ENCODE assay signal across 9 mouse cellular contexts in the genomic region with DNA sequence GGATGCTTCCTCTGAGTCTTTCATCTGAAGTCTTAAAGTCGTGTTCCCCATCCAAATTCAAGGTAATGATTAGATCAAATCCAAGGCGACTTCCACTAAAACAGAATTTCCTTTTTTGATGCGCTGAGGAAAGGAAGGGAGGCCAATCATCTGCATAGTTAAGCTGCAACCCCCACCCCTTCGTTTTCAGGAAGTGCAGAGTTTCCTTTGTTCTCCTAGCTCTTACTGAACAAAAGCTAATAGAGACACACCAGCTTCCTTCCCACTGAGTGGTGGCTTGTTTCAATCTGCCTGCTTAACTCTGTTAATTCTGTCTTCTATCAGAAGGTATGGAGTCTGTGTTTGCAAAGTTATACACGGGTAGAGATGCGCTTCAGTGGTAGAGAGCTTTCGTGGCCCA. TPM values are rescaled to one million over a fixed set of nuclear protein-coding genes. Genes with fewer than 3 reads are reported as not detected.
DNase-seq lines count a peak whose midpoint lies in the region; ATAC-seq and TF ChIP-seq lines count a peak whose summit lies in the region.
"Had no signal": no experiment of that assay in that cellular context is flagged by ENCODE, and none has a peak within 500 bp of the region (broad histone marks: within the 10 kb centered on the region; RNA-seq: fewer than 3 reads in every experiment).

No protein-coding gene starts in this region.

- ATAC-seq in granulocyte monocyte progenitor cell, adult 5-6 weeks (replicated peaks; ENCODE audit: poor library complexity, severe bottlenecking), result peak; percentile 60
- no peak for ATAC-seq in stomach, postnatal 0 days (ENCODE audit: low FRiP score, low TSS enrichment)

- peak overlapping the region; percentile 42 for H3K4me3 ChIP-seq in layer of hippocampus, adult 2 months
- H3K4me3 ChIP-seq in stomach, postnatal 0 days (ENCODE audit: low read depth, low read length), result no peak overlapping the region

- no peaks in the 10 kb centered on the region for H3K9me3 ChIP-seq in stomach, postnatal 0 days (ENCODE audit: control insufficient read depth, low read length)

- H3K4me2 ChIP-seq in stomach, postnatal 0 days (replicated peaks; ENCODE audit: low read depth), result peak overlapping the region; percentile 1; the same call in 1 of the 2 replicates

- WGBS in stomach, postnatal 0 days, result 47% methylated on average over 7 of the region's 7 CpGs

- no peaks in the 10 kb centered on the region for H3K36me3 ChIP-seq in stomach, postnatal 0 days (ENCODE audit: control insufficient read depth, insufficient read depth, low read length)

- no peak overlapping the region for H3K9ac ChIP-seq in stomach, postnatal 0 days (ENCODE audit: low read length)

- TF ChIP-seq EP300 in stomach, postnatal 0 days (optimal IDR thresholded peaks at IDR 0.05), result no peak

- peaks cover 2% of the 10 kb centered on the region; the same call in 1 of the 2 replicates for H3K27me3 ChIP-seq in stomach, postnatal 0 days (ENCODE audit: control insufficient read depth, insufficient read depth, low read length)

- no peak for TF ChIP-seq CTCF in layer of hippocampus, adult 2 months (conservative IDR thresholded peaks at IDR 0.05)
- TF ChIP-seq CTCF in stomach, postnatal 0 days (IDR thresholded peaks at IDR 0.05; ENCODE audit: low read depth), result no peak

- H3K4me1 ChIP-seq in stomach, postnatal 0 days (replicated peaks; ENCODE audit: control insufficient read depth, insufficient read depth), result no peaks in the 10 kb centered on the region

- peak overlapping the region; percentile 41; the same call in 1 of the 2 replicates for H3K27ac ChIP-seq in layer of hippocampus, adult 2 months
- H3K27ac ChIP-seq in stomach, postnatal 0 days (replicated peaks), result peak overlapping the region; percentile 49; the same call in 1 of the 2 replicates
- H3K27ac ChIP-seq: macrophage had no signal

- DNase-seq in layer of hippocampus, adult 2 months (ENCODE audit: low spot score in 2 of 2), result no peak
- DNase-seq in layer of hippocampus, adult 8-10 months (ENCODE audit: low spot score in 2 of 2), result no peak
- DNase-seq in kidney, postnatal 36 days, result peak; percentile 31 to 46
- DNase-seq in stomach, postnatal 0 days (ENCODE audit: low spot score), result no peak
- no peak for DNase-seq in ovary, postnatal 10 days (ENCODE audit: low spot score)
- DNase-seq in cerebellum, postnatal 4 days (ENCODE audit: low spot score in 2 of 2), result no peak
- no peak for DNase-seq in layer of hippocampus, adult 9-10 months (ENCODE audit: low spot score)

RNA-seq across cellular contexts. Expression of gene Thsd1, which starts 1.5 kb away (rescaled TPM):
- 1 to 10 TPM; 3.0 to 3.4 TPM for total RNA-seq in layer of hippocampus, adult 2 months (2021)
- total RNA-seq in layer of hippocampus, adult 8-10 months (2022), result 1 to 10 TPM; 2.9 to 3.5 (median 3.2) TPM
- total RNA-seq in granulocyte monocyte progenitor cell, adult 5-6 weeks (2014; fragmentation: Nextera tagmentation), result 1.1 and 1.8 TPM in 2 replicates
- total RNA-seq in granulocyte monocyte progenitor cell, adult 5-6 weeks (2017), result 0.86 and 1.3 TPM in 2 replicates
- polyA plus RNA-seq in stomach, postnatal 0 days (2015; fragmentation: Nextera tagmentation; extraction: Ambion mirVana), result 7.3 and 8.0 TPM in 2 replicates

RNA-seq across cellular contexts. Expression of gene Vps36, which starts 36.0 kb away (rescaled TPM):
- total RNA-seq in layer of hippocampus, adult 2 months (2021), result 10 to 100 TPM; 25.2 to 26.0 TPM
- total RNA-seq in layer of hippocampus, adult 8-10 months (2022), result 10 to 100 TPM; 22.3 to 26.4 (median 24.8) TPM
- total RNA-seq in granulocyte monocyte progenitor cell, adult 5-6 weeks (2014; fragmentation: Nextera tagmentation), result 30.2 and 45.5 TPM in 2 replicates
- total RNA-seq in granulocyte monocyte progenitor cell, adult 5-6 weeks (2017), result 44.6 and 50.3 TPM in 2 replicates
- 29.4 and 30.8 TPM in 2 replicates for polyA plus RNA-seq in stomach, postnatal 0 days (2015; fragmentation: Nextera tagmentation; extraction: Ambion mirVana)

RNA-seq across cellular contexts. Expression of gene Ckap2, which starts 43.0 kb away (rescaled TPM):
- total RNA-seq in layer of hippocampus, adult 2 months (2021), result 1 to 10 TPM in 1 of 2 experiments, under 1 TPM in 1; 0.61 to 1.0 TPM
- under 1 TPM; 0.39 to 0.91 (median 0.84) TPM for total RNA-seq in layer of hippocampus, adult 8-10 months (2022)
- total RNA-seq in granulocyte monocyte progenitor cell, adult 5-6 weeks (2014; fragmentation: Nextera tagmentation), result 35.7 and 43.3 TPM in 2 replicates
- total RNA-seq in granulocyte monocyte progenitor cell, adult 5-6 weeks (2017), result 32.7 and 39.6 TPM in 2 replicates
- polyA plus RNA-seq in stomach, postnatal 0 days (2015; fragmentation: Nextera tagmentation; extraction: Ambion mirVana), result 14.7 and 17.0 TPM in 2 replicates

RNA-seq across cellular contexts. Expression of gene Tpte, which starts 54.6 kb away (rescaled TPM):
- not detected for total RNA-seq in layer of hippocampus, adult 2 months (2021)
- total RNA-seq in layer of hippocampus, adult 8-10 months (2022), result not detected
- total RNA-seq in granulocyte monocyte progenitor cell, adult 5-6 weeks (2014; fragmentation: Nextera tagmentation), result not detected in 2 replicates
- not detected in 2 replicates for total RNA-seq in granulocyte monocyte progenitor cell, adult 5-6 weeks (2017)
- polyA plus RNA-seq in stomach, postnatal 0 days (2015; fragmentation: Nextera tagmentation; extraction: Ambion mirVana), result not detected in 2 replicates
- polyA plus RNA-seq: macrophage had no signal

Comparison
In these comparisons a context has a peak if more than half of its experiments do, and no peak if none do; other contexts are left out.
1. DNase-seq: peak in kidney, postnatal 36 days (2 of 2); none in layer of hippocampus, adult 2 months (0 of 2), layer of hippocampus, adult 8-10 months (0 of 2), stomach, postnatal 0 days (single experiment), ovary, postnatal 10 days (single experiment), cerebellum, postnatal 4 days (0 of 2) and layer of hippocampus, adult 9-10 months (single experiment).
2. RNA of gene Ckap2, which starts 43.0 kb away (total RNA-seq): 32.7 to 43.3 TPM in granulocyte monocyte progenitor cell, adult 5-6 weeks; 0.61 to 1.0 TPM in layer of hippocampus, adult 2 months and 0.39 to 0.91 TPM in layer of hippocampus, adult 8-10 months; every median in the first group is over 10 times any median in the second.